Comparison of ENCODE assay signal across 24 mouse cellular contexts in the genomic region with DNA sequence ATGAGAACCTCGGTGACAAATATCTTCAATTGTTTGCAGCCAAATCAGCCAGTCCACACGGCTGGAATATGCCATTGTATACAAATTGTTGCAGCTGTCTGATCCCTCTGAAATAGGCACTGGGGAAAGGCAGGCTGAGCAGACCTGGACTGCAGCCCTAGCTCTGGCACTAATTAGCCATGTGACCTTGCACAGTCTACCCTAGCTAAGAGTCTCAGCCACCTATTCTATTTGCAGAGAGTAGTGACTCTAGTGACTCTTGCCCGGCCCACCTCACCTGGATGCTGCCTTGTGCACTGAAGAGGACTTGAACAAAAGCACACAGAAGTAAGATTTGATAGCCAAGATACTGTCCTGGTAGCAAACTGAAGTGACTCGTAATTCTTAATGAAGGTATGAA.
DNase-seq lines count a peak whose midpoint lies in the region; ATAC-seq lines count a peak whose summit lies in the region.
"Had no signal": no experiment of that assay in that cellular context is flagged by ENCODE, and none has a peak within 500 bp of the region (broad histone marks: within the 10 kb centered on the region; RNA-seq: fewer than 3 reads in every experiment).

No protein-coding gene starts in this region.

- H3K4me2 ChIP-seq in midbrain, embryonic 16.5 days (ENCODE audit: low read length): no peak overlapping the region
- H3K4me2 ChIP-seq in midbrain, embryonic 14.5 days (ENCODE audit: low read length): no peak overlapping the region
- no peak overlapping the region for H3K4me2 ChIP-seq in neural tube, embryonic 15.5 days
- H3K4me2 ChIP-seq: heart, embryonic 12.5 days had no signal

- H3K27me3 ChIP-seq in midbrain, embryonic 16.5 days (ENCODE audit: control insufficient read depth, insufficient read depth, low read depth, low read length): no peaks in the 10 kb centered on the region
- H3K27me3 ChIP-seq in midbrain, embryonic 14.5 days (ENCODE audit: control insufficient read depth, insufficient read depth, low read length): no peaks in the 10 kb centered on the region
- H3K27me3 ChIP-seq in neural tube, embryonic 15.5 days (replicated peaks): no peaks in the 10 kb centered on the region
- H3K27me3 ChIP-seq: heart, embryonic 12.5 days had no signal

- 73% methylated on average over 4 of the region's 4 CpGs for WGBS in midbrain, embryonic 16.5 days
- WGBS in midbrain, embryonic 14.5 days: 81% methylated on average over 4 of the region's 4 CpGs
- 71% methylated on average over 4 of the region's 4 CpGs for WGBS in neural tube, embryonic 15.5 days

- no peaks in the 10 kb centered on the region for H3K36me3 ChIP-seq in midbrain, embryonic 16.5 days (ENCODE audit: control insufficient read depth, insufficient read depth, low read length)
- no peaks in the 10 kb centered on the region for H3K36me3 ChIP-seq in midbrain, embryonic 14.5 days (ENCODE audit: control insufficient read depth, insufficient read depth, low read length)
- H3K36me3 ChIP-seq in neural tube, embryonic 15.5 days: no peaks in the 10 kb centered on the region
- H3K36me3 ChIP-seq: heart, embryonic 12.5 days had no signal

- ATAC-seq in frontal cortex, adult (ENCODE audit: low TSS enrichment): peak; percentile 20; the same call in 1 of the 2 replicates
- 0 out of 2 replicates have a peak, but pooled peaks have one; percentile 23 for ATAC-seq in midbrain, embryonic 16.5 days
- no peak for ATAC-seq in midbrain, embryonic 14.5 days (ENCODE audit: low FRiP score, low TSS enrichment)
- peak; percentile 40; the same call in 1 of the 2 replicates for ATAC-seq in neural tube, embryonic 15.5 days (ENCODE audit: low FRiP score)
- ATAC-seq: intestine, embryonic 16.5 days had no signal

- no peak for DNase-seq in frontal cortex, postnatal 14 days (ENCODE audit: low spot score in 2 of 2)
- DNase-seq in kidney, adult 9 months: peak; percentile 3
- no peak for DNase-seq in kidney, postnatal 4 days
- DNase-seq in midbrain, embryonic 14.5 days: no peak
- DNase-seq in retina, postnatal 1 day: no peak
- DNase-seq: B cell, adult 2 months; cerebellum, adult 8-10 months; cerebellum, postnatal 25 days; gastrocnemius, postnatal 25 days; heart, postnatal 10 days; layer of hippocampus, postnatal 36 days; left cerebral cortex, postnatal 4 days; liver; lung, adult 2 months; lung, postnatal 10 days; right cerebral cortex, postnatal 14 days; thymus, postnatal 14 days had no signal

- no peaks in the 10 kb centered on the region for H3K9me3 ChIP-seq in midbrain, embryonic 16.5 days (replicated peaks; ENCODE audit: control insufficient read depth, low read length, poor library complexity, severe bottlenecking)
- no peaks in the 10 kb centered on the region for H3K9me3 ChIP-seq in midbrain, embryonic 14.5 days (ENCODE audit: control insufficient read depth, low read length)
- H3K9me3 ChIP-seq in neural tube, embryonic 15.5 days (replicated peaks): no peaks in the 10 kb centered on the region
- H3K9me3 ChIP-seq: heart, embryonic 12.5 days had no signal

- no peak overlapping the region for H3K9ac ChIP-seq in midbrain, embryonic 16.5 days (ENCODE audit: low read depth, low read length)
- H3K9ac ChIP-seq in midbrain, embryonic 14.5 days (replicated peaks; ENCODE audit: low read length): no peak overlapping the region
- H3K9ac ChIP-seq in neural tube, embryonic 15.5 days (replicated peaks): no peak overlapping the region
- H3K9ac ChIP-seq: heart, embryonic 12.5 days; liver, embryonic 14.5 days had no signal

- no peak overlapping the region for H3K4me3 ChIP-seq in midbrain, embryonic 16.5 days (ENCODE audit: low read depth, low read length)
- H3K4me3 ChIP-seq in midbrain, embryonic 14.5 days (replicated peaks; ENCODE audit: low read depth, low read length): no peak overlapping the region
- no peak overlapping the region for H3K4me3 ChIP-seq in neural tube, embryonic 15.5 days (replicated peaks)
- H3K4me3 ChIP-seq: heart, embryonic 12.5 days had no signal

- H3K27ac ChIP-seq in midbrain, embryonic 16.5 days (ENCODE audit: low read length): no peak overlapping the region
- H3K27ac ChIP-seq in midbrain, embryonic 14.5 days (replicated peaks; ENCODE audit: low read depth, low read length): no peak overlapping the region
- H3K27ac ChIP-seq in neural tube, embryonic 15.5 days (replicated peaks): no peak overlapping the region
- H3K27ac ChIP-seq: liver, embryonic 14.5 days; macrophage had no signal

- no peaks in the 10 kb centered on the region; the same call in 1 of the 2 replicates for H3K4me1 ChIP-seq in midbrain, embryonic 16.5 days (ENCODE audit: control insufficient read depth, insufficient read depth, low read length)
- H3K4me1 ChIP-seq in midbrain, embryonic 14.5 days (ENCODE audit: control insufficient read depth, insufficient read depth, low read length): no peaks in the 10 kb centered on the region
- 0 out of 2 replicates have a peak, but pooled peaks cover 2% of the 10 kb centered on the region for H3K4me1 ChIP-seq in neural tube, embryonic 15.5 days
- H3K4me1 ChIP-seq: heart, embryonic 12.5 days had no signal
